Mouse (Mus musculus) embryonic facial prominence, embryonic 13.5 days (tissue): ENCODE measurements at regions not wholly inside any gene's neighbourhood (a gene's known extent, or its start where the extent isn't known, plus 50 kb on each side); places are given as distances from the start of the nearest gene placed in this dataset.
A peak's percentile ranks its signal among the peaks of the same experiment; 100 is the strongest.
"Not testable (repeated sequence)": the region's sequence is repeated elsewhere in the genome, so short reads cannot be mapped to it uniquely, and the experiment has no call there.

ENCODE experiments used
- ATAC-seq: fragments of 200-750 bp; cut with Nextera tagmentation; 2 replicates; pipeline ENCODE4 v1.8.0; 2017; ENCODE audit warnings: low read depth; ENCODE audit not compliant: insufficient number of reproducible peaks, insufficient read depth, low FRiP score, low TSS enrichment
- H3K27ac ChIP-seq: fragments of 300-500 bp; sonication (generic); 2 replicates; pipeline ENCODE4 v1.5.1; 2015; ENCODE audit warnings: moderate library complexity, mild to moderate bottlenecking, inconsistent platforms
- H3K27me3 ChIP-seq: fragments of 300-500 bp; sonication (generic); 2 replicates; pipeline ENCODE4 v1.6.1; 2015; ENCODE audit warnings: mild to moderate bottlenecking, inconsistent platforms
- H3K36me3 ChIP-seq: fragments of 300-500 bp; sonication (generic); 2 replicates; pipeline ENCODE4 v1.6.1; 2015; ENCODE audit warnings: mild to moderate bottlenecking, inconsistent platforms
- H3K4me1 ChIP-seq: fragments of 300-500 bp; sonication (generic); 2 replicates; pipeline ENCODE4 v1.6.1; 2015; ENCODE audit warnings: inconsistent platforms
- H3K4me2 ChIP-seq: fragments of 300-500 bp; sonication (generic); 2 replicates; pipeline ENCODE4 v1.6.1; 2015; ENCODE audit warnings: moderate library complexity, mild to moderate bottlenecking, inconsistent platforms
- H3K4me3 ChIP-seq: fragments of 300-500 bp; sonication (generic); 2 replicates; pipeline ENCODE4 v1.5.1; 2015; ENCODE audit warnings: mild to moderate bottlenecking, inconsistent platforms
- H3K9ac ChIP-seq: fragments of 300-500 bp; sonication (generic); 2 replicates; pipeline ENCODE4 v1.6.1; 2015; ENCODE audit warnings: mild to moderate bottlenecking, inconsistent platforms
- H3K9me3 ChIP-seq: fragments of 300-500 bp; sonication (generic); 2 replicates; pipeline ENCODE4 v1.6.1; 2016; ENCODE audit warnings: inconsistent platforms
- WGBS: fragments of 180-500 bp; shearing (Covaris S2); methylation state at CpG from one replicate; pipeline ENCODE4 v1.1.7; 2015; ENCODE audit warnings: mixed read lengths; 5-methylcytosine and 5-hydroxymethylcytosine counted together

GRCm38 (mm10) chr11:22573166-22573565 is 61.3 kb downstream of the Tmem17 start:
- 45% methylated on average over 2 of the region's 2 CpGs for WGBS
- no peaks in the 10 kb centered on the region for H3K4me1 ChIP-seq
- ATAC-seq = no peak
- H3K4me2 ChIP-seq = no peak overlapping the region
- no peak overlapping the region for H3K4me3 ChIP-seq
- no peaks in the 10 kb centered on the region for H3K36me3 ChIP-seq
- no peaks in the 10 kb centered on the region for H3K27me3 ChIP-seq
- H3K27ac ChIP-seq = no peak overlapping the region
- H3K9ac ChIP-seq = no peak overlapping the region
- H3K9me3 ChIP-seq = no peaks in the 10 kb centered on the region; the same call in 1 of the 2 replicates

GRCm38 (mm10) chr11:22573802-22574201 is 61.9 kb downstream of the Tmem17 start:
- H3K27ac ChIP-seq = no peak overlapping the region
- H3K9ac ChIP-seq = no peak overlapping the region
- H3K9me3 ChIP-seq = no peaks in the 10 kb centered on the region; the same call in 1 of the 2 replicates
- H3K27me3 ChIP-seq = no peaks in the 10 kb centered on the region
- H3K36me3 ChIP-seq = no peaks in the 10 kb centered on the region
- H3K4me3 ChIP-seq = no peak overlapping the region
- 76% methylated on average over 3 of the region's 3 CpGs for WGBS
- H3K4me1 ChIP-seq = no peaks in the 10 kb centered on the region
- no peak overlapping the region for H3K4me2 ChIP-seq
- ATAC-seq = no peak

GRCm38 (mm10) chr11:22574506-22574905 is 62.6 kb downstream of the Tmem17 start:
- Histone ChIP-seq H3K4me2 (no peak overlapping the region), H3K27ac (no peak overlapping the region), H3K9ac (no peak overlapping the region), H3K4me3 (no peak overlapping the region), H3K4me1 (no peaks in the 10 kb centered on the region), H3K9me3 (no peaks in the 10 kb centered on the region; the same call in 1 of the 2 replicates), H3K27me3 (no peaks in the 10 kb centered on the region), H3K36me3 (no peaks in the 10 kb centered on the region)
- WGBS = 89% methylated on average over 2 of the region's 2 CpGs
- no peak for ATAC-seq

- H3K27me3 ChIP-seq = no peaks in the 10 kb centered on the region
- ATAC-seq = no peak
- H3K9me3 ChIP-seq = no peaks in the 10 kb centered on the region
- H3K9ac ChIP-seq = peak overlapping the region; percentile 58; the same call in 1 of the 2 replicates
- no peaks in the 10 kb centered on the region for H3K36me3 ChIP-seq
- peak overlapping the region; percentile 57 for H3K4me2 ChIP-seq
- H3K4me3 ChIP-seq = peak overlapping the region; percentile 21; the same call in 1 of the 2 replicates
- H3K27ac ChIP-seq = peak overlapping the region; percentile 33; the same call in 1 of the 2 replicates
- peaks cover 27% of the 10 kb centered on the region for H3K4me1 ChIP-seq
- 29% methylated on average over 5 of the region's 5 CpGs for WGBS
Measured at GRCm38 (mm10) chr11:22584100-22584487, 72.2 kb downstream of the Tmem17 start.

- Histone ChIP-seq H3K4me3 (peak overlapping the region; percentile 21), H3K27ac (peak overlapping the region; percentile 51; the same call in 1 of the 2 replicates)
Measured at GRCm38 (mm10) chr11:22584488-22585158, 72.7 kb downstream of the Tmem17 start.

GRCm38 (mm10) chr11:22587691-22588241 is 75.9 kb downstream of the Tmem17 start:
- H3K27me3 ChIP-seq = no peaks in the 10 kb centered on the region
- H3K9me3 ChIP-seq = no peaks in the 10 kb centered on the region
- H3K4me1 ChIP-seq = peaks cover 27% of the 10 kb centered on the region
- no peak for ATAC-seq
- no peak overlapping the region for H3K9ac ChIP-seq
- no peak overlapping the region for H3K4me3 ChIP-seq
- H3K4me2 ChIP-seq = no peak overlapping the region
- H3K27ac ChIP-seq = peak overlapping the region; percentile 73
- no peaks in the 10 kb centered on the region for H3K36me3 ChIP-seq
- WGBS = 43% methylated on average over 7 of the region's 7 CpGs

More at GRCm38 (mm10) chr11:22584488-22585158, 72.7 kb downstream of the Tmem17 start:
- 11% methylated on average over 14 of the region's 14 CpGs for WGBS
- no peaks in the 10 kb centered on the region for H3K9me3 ChIP-seq
- peak overlapping the region; percentile 58; the same call in 1 of the 2 replicates for H3K9ac ChIP-seq
- H3K4me2 ChIP-seq = peak overlapping the region; percentile 57
- ATAC-seq = no peak
- H3K4me1 ChIP-seq = peaks cover 27% of the 10 kb centered on the region
- H3K36me3 ChIP-seq = no peaks in the 10 kb centered on the region
- H3K27me3 ChIP-seq = no peaks in the 10 kb centered on the region

- Histone ChIP-seq H3K27me3 (no peaks in the 10 kb centered on the region), H3K4me3 (no peak overlapping the region), H3K36me3 (no peaks in the 10 kb centered on the region), H3K9ac (no peak overlapping the region), H3K4me2 (no peak overlapping the region), H3K27ac (peak overlapping the region; percentile 73), H3K9me3 (no peaks in the 10 kb centered on the region), H3K4me1 (peaks cover 27% of the 10 kb centered on the region)
- 41% methylated on average over 2 of the region's 2 CpGs for WGBS
- ATAC-seq = 0 out of 2 replicates have a peak, but pooled peaks have one; percentile 32
Measured at GRCm38 (mm10) chr11:22588546-22588945, 76.7 kb downstream of the Tmem17 start.

GRCm38 (mm10) chr11:22589901-22590300 is 78.0 kb downstream of the Tmem17 start:
- ATAC-seq = no peak
- Histone ChIP-seq H3K4me1 (peaks cover 16% of the 10 kb centered on the region), H3K27ac (no peak overlapping the region), H3K9me3 (no peaks in the 10 kb centered on the region), H3K4me2 (no peak overlapping the region), H3K4me3 (no peak overlapping the region), H3K27me3 (no peaks in the 10 kb centered on the region), H3K36me3 (no peaks in the 10 kb centered on the region), H3K9ac (no peak overlapping the region)
- 51% methylated on average over 2 of the region's 2 CpGs for WGBS

GRCm38 (mm10) chr11:22591050-22591449 is 79.2 kb downstream of the Tmem17 start:
- H3K36me3 ChIP-seq, H3K27ac ChIP-seq, H3K4me2 ChIP-seq, H3K9me3 ChIP-seq, H3K27me3 ChIP-seq, H3K4me3 ChIP-seq, H3K9ac ChIP-seq, ATAC-seq: not testable (repeated sequence)
- peaks cover 16% of the 10 kb centered on the region for H3K4me1 ChIP-seq
- 87% methylated on average over 14 of the region's 14 CpGs for whole genome bisulfite sequencing

- 89% methylated on average over 5 of the region's 5 CpGs for WGBS
- no peak overlapping the region for H3K9ac ChIP-seq
- no peak overlapping the region for H3K4me2 ChIP-seq
Measured at GRCm38 (mm10) chr11:22592706-22593105, 80.8 kb downstream of the Tmem17 start.

GRCm38 (mm10) chr11:22596076-22596804 is 84.4 kb downstream of the Tmem17 start:
- Histone ChIP-seq H3K4me3 (no peak overlapping the region), H3K36me3 (no peaks in the 10 kb centered on the region), H3K4me1 (no peaks in the 10 kb centered on the region), H3K27me3 (no peaks in the 10 kb centered on the region), H3K9ac (no peak overlapping the region), H3K27ac (no peak overlapping the region), H3K4me2 (no peak overlapping the region), H3K9me3 (no peaks in the 10 kb centered on the region)
- WGBS = 75% methylated on average over 8 of the region's 8 CpGs
- no peak for ATAC-seq

More at GRCm38 (mm10) chr11:22592706-22593105, 80.8 kb downstream of the Tmem17 start:
- Histone ChIP-seq H3K9me3 (no peaks in the 10 kb centered on the region), H3K27ac (no peak overlapping the region), H3K36me3 (no peaks in the 10 kb centered on the region), H3K4me1 (peaks cover 12% of the 10 kb centered on the region), H3K4me3 (no peak overlapping the region), H3K27me3 (no peaks in the 10 kb centered on the region)
- no peak for ATAC-seq
